Mouse (Mus musculus) CH12.LX (cell line): Measurements from ENCODE around the gene B3galt1.

Experiments used
- CTCF ChIP-seq, 2 experiments: IDR thresholded peaks in 1 of 2; conservative IDR thresholded peaks in 1 of 2; 2 replicates each; pipeline ENCODE4 v1.5.1; 2011 to 2012; ENCODE audit warnings: low read depth in 2 of 2, low read length in 2 of 2, improper control_type of control experiment in 1 of 2, inconsistent platforms in 1 of 2, mild to moderate bottlenecking in 1 of 2, moderate library complexity in 1 of 2
- IRF4 ChIP-seq: IDR thresholded peaks from 2 replicates; pipeline ENCODE4 v1.6.1; 2014; ENCODE audit warnings: low read depth, mild to moderate bottlenecking, inconsistent platforms, low read length, improper control_type of control experiment
- MAFK ChIP-seq: IDR thresholded peaks from 2 replicates; pipeline ENCODE4 v1.6.1; 2011; ENCODE audit warnings: low read length, improper control_type of control experiment; ENCODE audit not compliant: insufficient replicate concordance
- NELFE ChIP-seq: IDR thresholded peaks from 2 replicates; pipeline ENCODE4 v1.6.1; 2011; ENCODE audit warnings: low read depth, low read length, improper control_type of control experiment
- PAX5 ChIP-seq: IDR thresholded peaks from 2 replicates; pipeline ENCODE4 v1.6.1; 2012; ENCODE audit warnings: low read length, inconsistent platforms, mixed read lengths
- POLR2A ChIP-seq: IDR thresholded peaks from 2 replicates; pipeline ENCODE4 v1.6.1; 2011; ENCODE audit warnings: low read depth, mild to moderate bottlenecking, improper control_type of control experiment, low read length
- POLR2AphosphoS2 ChIP-seq: IDR thresholded peaks from 2 replicates; pipeline ENCODE4 v1.6.1; 2011; ENCODE audit warnings: low read depth, low read length, improper control_type of control experiment
- RAD21 ChIP-seq: IDR thresholded peaks from 2 replicates; pipeline ENCODE4 v1.6.1; 2011; ENCODE audit warnings: low read depth, mild to moderate bottlenecking, low read length, improper control_type of control experiment, moderate library complexity
- UBTF ChIP-seq: IDR thresholded peaks from 2 replicates; pipeline ENCODE4 v1.6.1; 2012; ENCODE audit warnings: low read depth, mild to moderate bottlenecking, inconsistent platforms, low read length, improper control_type of control experiment, moderate library complexity
- USF1 ChIP-seq: IDR thresholded peaks from 2 replicates; pipeline ENCODE4 v1.6.1; 2014; ENCODE audit warnings: low read depth, mild to moderate bottlenecking, inconsistent platforms, low read length, improper control_type of control experiment
- ZKSCAN1 ChIP-seq: IDR thresholded peaks from 2 replicates; pipeline ENCODE4 v1.6.1; 2012; ENCODE audit warnings: low read depth, inconsistent platforms, low read length, improper control_type of control experiment, borderline replicate concordance

- TF ChIP-seq POLR2AphosphoS2: no peak
- TF ChIP-seq CTCF (conservative IDR thresholded peaks at IDR 0.05 in 1 of 2, IDR thresholded peaks at IDR 0.05 in 1 of 2; ENCODE audit: low read depth in 2 of 2, low read length in 2 of 2): no peak
- TF ChIP-seq POLR2A: no peak
- no peak for TF ChIP-seq UBTF
- TF ChIP-seq USF1: no peak
- no peak for TF ChIP-seq RAD21
- no peak for TF ChIP-seq MAFK
- TF ChIP-seq NELFE: no peak
- TF ChIP-seq ZKSCAN1: no peak
- TF ChIP-seq PAX5: no peak
- TF ChIP-seq IRF4: no peak
Observed at GRCm38 (mm10) chr2:68162012-68162411, 596.3 kb downstream of the B3galt1 start.
